Mouse (Mus musculus) frontal cortex, adult 2 months (tissue): ENCODE data around the gene Kcmf1. TPM values are rescaled to one million over a fixed set of nuclear protein-coding genes. Genes with fewer than 3 reads are reported as not detected.
"Not testable (repeated sequence)": the region's sequence is repeated elsewhere in the genome, so short reads cannot be mapped to it uniquely, and the experiment has no call there.

Source experiments
- DNase-seq, 2 experiments: peaks; one replicate each; pipeline ENCODE4 v3.0.0; 2022; ENCODE audit warnings: low spot score in 1 of 2; ENCODE audit errors: extremely low spot score in 1 of 2
- polyA plus RNA-seq: library from polyadenylated mRNA; depleted of rRNA; stranded (reverse); fragments of >200 nt; gene quantifications from 2 replicates; pipeline ENCODE4 v1.2.3, GENCODE M21; 2012

The Kcmf1 gene
- polyA plus RNA-seq, 1 experiment = 89.1 TPM

- DNase-seq = no peak
Measured at GRCm38 (mm10) chr6:72900952-72901351, 1.2 kb upstream of the Kcmf1 start.

GRCm38 (mm10) chr6:72899201-72899780 lies 488 bp downstream of the Kcmf1 start:
- no peak for DNase-seq

- DNase-seq = peak in 1 of 2 experiments; percentile 49
Measured at GRCm38 (mm10) chr6:72898244-72899200, 1.3 kb downstream of the Kcmf1 start.

- no peak for DNase-seq
Measured at GRCm38 (mm10) chr6:72895000-72895399, 4.8 kb downstream of the Kcmf1 start.

GRCm38 (mm10) chr6:72891238-72891637 lies 8.5 kb downstream of the Kcmf1 start:
- no peak for DNase-seq

- no peak for DNase-seq
Measured at GRCm38 (mm10) chr6:72888655-72889054, 11.1 kb downstream of the Kcmf1 start.

GRCm38 (mm10) chr6:72885268-72885667 lies 14.5 kb downstream of the Kcmf1 start:
- DNase-seq = no peak

- no peak for DNase-seq
Measured at GRCm38 (mm10) chr6:72884767-72885166, 15.0 kb downstream of the Kcmf1 start.

GRCm38 (mm10) chr6:72882661-72883458 lies 16.9 kb downstream of the Kcmf1 start:
- no peak for DNase-seq

GRCm38 (mm10) chr6:72882222-72882621 lies 17.6 kb downstream of the Kcmf1 start:
- no peak for DNase-seq

GRCm38 (mm10) chr6:72881619-72881979 lies 18.2 kb downstream of the Kcmf1 start:
- DNase-seq = no peak

- no peak for DNase-seq
Measured at GRCm38 (mm10) chr6:72880913-72881618, 18.7 kb downstream of the Kcmf1 start.

- no peak for DNase-seq
Measured at GRCm38 (mm10) chr6:72876629-72877028, 23.1 kb downstream of the Kcmf1 start.

- DNase-seq = peak in 1 of 2 experiments; percentile 45
Measured at GRCm38 (mm10) chr6:72873338-72873737, 26.4 kb downstream of the Kcmf1 start.

- no peak for DNase-seq
Measured at GRCm38 (mm10) chr6:72872276-72872675, 27.5 kb downstream of the Kcmf1 start.

GRCm38 (mm10) chr6:72869601-72870000 lies 30.2 kb downstream of the Kcmf1 start:
- peak in 1 of 2 experiments; percentile 13 for DNase-seq

GRCm38 (mm10) chr6:72868688-72869087 lies 31.1 kb downstream of the Kcmf1 start:
- no peak for DNase-seq

GRCm38 (mm10) chr6:72867746-72868145 lies 32.0 kb downstream of the Kcmf1 start:
- no peak for DNase-seq

- DNase-seq = no peak
Measured at GRCm38 (mm10) chr6:72866232-72866631, 33.5 kb downstream of the Kcmf1 start.

GRCm38 (mm10) chr6:72862686-72863085 lies 37.1 kb downstream of the Kcmf1 start:
- not testable (repeated sequence) for DNase-seq
